Mouse (Mus musculus): ENCODE data around the gene Rnf144b.

GRCm38 (mm10) chr13:47223576-47224538 lies 101.4 kb downstream of the Rnf144b start:
- no peak for TF ChIP-seq POLR2A (IDR thresholded peaks at IDR 0.05; ENCODE audit: low read depth, low read length)
- TF ChIP-seq CTCF (IDR thresholded peaks at IDR 0.05; ENCODE audit: extremely low read depth, insufficient read length, insufficient replicate concordance, low read depth, low read length) = no peak
